Mouse (Mus musculus) hindlimb bud, embryonic 11.5 days (tissue): Measurements from ENCODE around the gene Snorc.

Experiments
- DNase-seq: peaks from one replicate; pipeline ENCODE4 v3.0.0-alpha.2; 2012; ENCODE audit warnings: low read depth, low spot score; ENCODE audit errors: extremely low spot score

The Snorc gene

DNA sequence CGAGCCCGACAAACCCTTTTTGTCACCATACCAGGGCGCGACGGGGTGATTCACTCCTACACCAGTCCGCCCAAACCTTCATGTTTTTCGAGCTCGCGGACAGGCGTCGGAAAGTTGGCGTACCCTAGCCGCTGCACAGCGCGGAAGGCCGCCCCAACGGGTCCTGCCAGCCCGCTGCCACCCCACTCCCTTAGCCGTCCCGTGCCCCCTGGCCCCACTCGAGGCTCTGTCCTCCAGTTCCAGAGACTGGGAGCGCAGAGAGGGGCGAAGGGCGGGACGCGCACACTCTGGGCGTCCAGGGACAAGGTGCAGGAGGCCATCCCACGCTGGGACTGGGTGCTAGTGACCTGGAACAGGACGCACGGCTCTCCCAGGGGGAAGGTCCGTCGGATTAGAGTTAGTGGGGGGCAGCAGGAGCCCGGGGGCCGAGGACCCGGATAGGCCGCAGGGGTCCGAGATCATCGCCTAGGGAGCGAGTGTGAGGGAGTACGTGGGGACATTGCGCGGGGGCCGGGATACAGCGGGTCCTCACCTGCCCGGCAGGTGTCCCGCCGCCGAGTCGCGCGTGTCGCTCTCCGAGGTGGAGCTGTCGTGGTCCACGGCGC lies 39.6 kb downstream of the Snorc start, which contains the start of gene Neu2:
Neu2 (plus strand) TSS at position 329 of the 605 bp plus-strand sequence.
- DNase-seq = no peak

GRCm38 (mm10) chr1:87510166-87510691 lies 40.2 kb downstream of the Snorc start:
- DNase-seq = no peak

- no peak for DNase-seq
These were observed 40.8 kb downstream of the Snorc start for GRCm38 (mm10) chr1:87510845-87511244.

- no peak for DNase-seq
These were observed 50.4 kb downstream of the Snorc start for GRCm38 (mm10) chr1:87520467-87520866.

DNA sequence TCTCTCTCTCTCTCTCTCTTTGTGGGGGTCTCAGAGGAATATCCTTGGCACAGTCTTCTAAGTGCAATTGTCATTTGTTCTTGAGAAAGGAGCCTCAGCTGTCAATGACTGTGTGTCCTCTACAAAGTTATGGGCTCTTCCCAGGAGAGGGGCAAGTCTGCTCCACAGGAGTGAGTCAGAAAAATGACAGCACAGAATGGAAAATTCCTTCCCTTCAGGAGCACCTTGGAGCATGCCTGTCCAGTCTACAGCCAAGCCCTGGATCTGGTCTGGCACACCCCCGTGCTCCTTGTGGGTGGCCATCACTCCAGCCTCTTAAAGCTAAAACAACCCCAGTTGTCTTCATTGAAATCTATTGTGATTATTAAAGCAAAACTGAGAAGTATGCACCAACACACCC lies 51.5 kb downstream of the Snorc start:
- DNase-seq = no peak

DNA sequence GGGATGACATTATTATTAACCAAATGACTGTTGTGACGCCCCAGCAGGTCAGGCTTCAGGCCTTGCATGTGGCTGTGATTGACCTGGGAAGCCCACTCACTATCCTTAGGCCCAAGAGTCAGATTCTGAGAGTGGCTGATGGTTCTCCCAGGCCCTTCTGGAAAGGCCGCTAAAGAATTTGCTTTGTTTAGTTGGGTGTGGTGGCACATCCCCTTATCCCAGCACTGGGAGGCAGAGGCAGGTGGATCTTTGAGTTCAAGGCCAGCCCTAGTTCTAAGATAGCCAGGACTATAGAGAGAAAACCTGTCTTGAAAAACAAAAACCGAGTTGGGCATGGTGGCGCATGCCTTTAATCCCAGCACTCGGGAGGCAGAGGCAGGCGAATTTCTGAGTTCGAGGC lies 55.0 kb downstream of the Snorc start:
- no peak for DNase-seq
